Mouse (Mus musculus): ENCODE results near the gene Triobp. TPM values are rescaled to one million over a fixed set of nuclear protein-coding genes. Genes with fewer than 3 reads are reported as not detected.

The Triobp gene
- polyA plus RNA-seq, 1 experiment from 2014 or later, result 54.4 TPM

GRCm38 (mm10) chr15:78914091-78914822, 33.3 kb upstream of the Triobp start:
- under 1% methylated on average over 82 of the region's 87 CpGs for WGBS
- Histone ChIP-seq H3K36me3 (peaks cover 4% of the 10 kb centered on the region; the same call in 1 of the 2 replicates), H3K4me2 (peak overlapping the region; percentile 99), H3K4me1 (peaks cover 25% of the 10 kb centered on the region), H3K4me3 (replicated peaks) (peak overlapping the region; percentile 72), H3K9me3 (no peaks in the 10 kb centered on the region), H3K27ac (peak overlapping the region; percentile 89), H3K9ac (peak overlapping the region; percentile 57), H3K27me3 (replicated peaks) (no peaks in the 10 kb centered on the region)
- peak; percentile 52 for ATAC-seq (ENCODE audit: insufficient read depth, low FRiP score, low read depth)

- ATAC-seq (ENCODE audit: insufficient read depth, low FRiP score, low read depth), result no peak
- Histone ChIP-seq H3K4me2 (peak overlapping the region; percentile 99), H3K27ac (no peak overlapping the region), H3K4me3 (replicated peaks) (peak overlapping the region; percentile 72), H3K9me3 (no peaks in the 10 kb centered on the region), H3K9ac (peak overlapping the region; percentile 57; the same call in 1 of the 2 replicates), H3K4me1 (peaks cover 25% of the 10 kb centered on the region), H3K27me3 (replicated peaks) (no peaks in the 10 kb centered on the region), H3K36me3 (peaks cover 6% of the 10 kb centered on the region; the same call in 1 of the 2 replicates)
- 40% methylated on average over 8 of the region's 8 CpGs for WGBS
Measured at GRCm38 (mm10) chr15:78914823-78915659, 32.5 kb upstream of the Triobp start.

- H3K9me3 ChIP-seq, result no peaks in the 10 kb centered on the region
- 7% methylated on average over 8 of the region's 8 CpGs for WGBS
- 0 out of 2 replicates have a peak, but pooled peaks cover 4% of the 10 kb centered on the region for H3K36me3 ChIP-seq
- peaks cover 25% of the 10 kb centered on the region for H3K4me1 ChIP-seq
- no peak overlapping the region for H3K27ac ChIP-seq
- peak overlapping the region; percentile 72; the same call in 1 of the 2 replicates for H3K4me3 ChIP-seq (replicated peaks)
- H3K9ac ChIP-seq, result no peak overlapping the region
- ATAC-seq (ENCODE audit: insufficient read depth, low FRiP score, low read depth), result no peak
- peak overlapping the region; percentile 99 for H3K4me2 ChIP-seq
- H3K27me3 ChIP-seq (replicated peaks), result no peaks in the 10 kb centered on the region
Measured at GRCm38 (mm10) chr15:78915660-78916017, 31.9 kb upstream of the Triobp start.

DNA sequence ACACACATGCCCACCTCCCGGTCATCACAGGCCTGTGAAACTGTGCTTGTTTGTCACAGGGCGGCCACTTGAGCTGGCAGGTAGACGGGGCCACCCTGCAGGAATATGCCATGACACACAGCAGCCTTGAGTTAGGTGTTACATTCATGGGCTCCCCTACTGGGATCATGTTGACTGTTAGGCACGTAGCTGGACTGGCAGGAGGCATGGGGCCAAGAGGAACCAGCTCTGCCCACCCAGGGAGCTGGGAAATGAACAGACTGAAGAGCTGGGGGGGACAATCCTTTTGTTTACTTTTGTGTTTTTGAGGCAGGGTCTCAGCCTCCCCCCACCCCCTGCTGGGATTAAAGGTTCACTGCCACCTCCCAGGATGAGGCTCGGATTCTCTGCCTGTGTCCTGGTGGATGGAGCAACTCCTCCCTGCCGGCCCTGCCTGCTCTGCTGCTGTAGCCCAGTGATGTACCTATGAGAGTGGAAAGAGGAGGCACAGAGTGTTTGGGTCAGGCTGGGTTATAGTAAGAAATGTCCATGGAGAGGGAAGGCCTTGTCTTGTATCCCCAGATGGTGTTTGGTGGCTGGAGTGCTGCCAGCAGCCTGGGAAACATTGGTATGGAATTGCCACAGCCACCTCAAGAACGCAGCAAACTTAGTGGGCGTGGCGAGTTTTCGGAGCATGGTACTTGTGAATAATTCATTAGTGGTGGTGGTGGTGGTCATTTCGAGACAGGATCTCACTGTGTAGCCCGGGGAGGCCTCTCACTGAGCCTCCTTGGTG, 31.3 kb upstream of the Triobp start:
- H3K4me1 ChIP-seq, result peaks cover 25% of the 10 kb centered on the region
- no peaks in the 10 kb centered on the region for H3K9me3 ChIP-seq
- peak overlapping the region; percentile 44 for H3K4me2 ChIP-seq
- H3K9ac ChIP-seq, result no peak overlapping the region
- no peak overlapping the region for H3K27ac ChIP-seq
- no peaks in the 10 kb centered on the region for H3K27me3 ChIP-seq (replicated peaks)
- 54% methylated on average over 12 of the region's 12 CpGs for WGBS
- no peak for ATAC-seq (ENCODE audit: insufficient read depth, low FRiP score, low read depth)
- H3K4me3 ChIP-seq (replicated peaks), result no peak overlapping the region
- H3K36me3 ChIP-seq, result 0 out of 2 replicates have a peak, but pooled peaks cover 4% of the 10 kb centered on the region

DNA sequence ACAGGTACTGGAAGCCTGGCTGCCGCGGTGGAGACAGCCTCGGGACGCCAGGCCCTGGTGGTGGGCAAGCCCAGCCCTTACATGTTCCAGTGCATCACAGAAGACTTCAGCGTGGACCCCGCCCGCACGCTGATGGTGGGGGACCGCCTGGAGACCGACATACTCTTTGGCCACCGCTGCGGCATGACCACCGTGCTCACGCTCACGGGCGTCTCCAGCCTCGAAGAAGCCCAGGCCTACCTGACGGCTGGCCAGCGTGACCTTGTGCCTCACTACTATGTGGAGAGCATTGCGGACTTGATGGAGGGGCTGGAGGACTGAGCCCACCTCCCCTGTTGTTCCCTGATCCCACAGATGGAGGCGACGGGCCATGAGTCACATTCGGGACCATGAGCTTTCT, 29.4 kb upstream of the Triobp start:
- Histone ChIP-seq H3K4me3 (replicated peaks) (no peak overlapping the region), H3K27ac (no peak overlapping the region), H3K4me2 (no peak overlapping the region), H3K9me3 (no peaks in the 10 kb centered on the region), H3K36me3 (0 out of 2 replicates have a peak, but pooled peaks cover 4% of the 10 kb centered on the region), H3K9ac (no peak overlapping the region), H3K27me3 (replicated peaks) (no peaks in the 10 kb centered on the region), H3K4me1 (peaks cover 25% of the 10 kb centered on the region)
- ATAC-seq (ENCODE audit: insufficient read depth, low FRiP score, low read depth), result no peak
- 90% methylated on average over 23 of the region's 23 CpGs for WGBS

- Histone ChIP-seq H3K4me3 (replicated peaks) (no peak overlapping the region), H3K9ac (no peak overlapping the region), H3K36me3 (0 out of 2 replicates have a peak, but pooled peaks cover 4% of the 10 kb centered on the region), H3K4me2 (no peak overlapping the region), H3K9me3 (no peaks in the 10 kb centered on the region), H3K4me1 (peaks cover 28% of the 10 kb centered on the region), H3K27ac (no peak overlapping the region), H3K27me3 (replicated peaks) (no peaks in the 10 kb centered on the region)
- ATAC-seq (ENCODE audit: insufficient read depth, low FRiP score, low read depth), result no peak
- WGBS, result 58% methylated on average over 12 of the region's 12 CpGs
Measured at GRCm38 (mm10) chr15:78919914-78920313, 27.6 kb upstream of the Triobp start.

- no peak overlapping the region for H3K4me3 ChIP-seq (replicated peaks)
- no peak overlapping the region for H3K4me2 ChIP-seq
- H3K27me3 ChIP-seq (replicated peaks), result no peaks in the 10 kb centered on the region
- 0 out of 2 replicates have a peak, but pooled peaks cover 4% of the 10 kb centered on the region for H3K36me3 ChIP-seq
- 79% methylated on average over 7 of the region's 7 CpGs for WGBS
- no peak overlapping the region for H3K9ac ChIP-seq
- no peaks in the 10 kb centered on the region for H3K9me3 ChIP-seq
- ATAC-seq (ENCODE audit: insufficient read depth, low FRiP score, low read depth), result peak; percentile 48; the same call in 1 of the 2 replicates
- H3K27ac ChIP-seq, result no peak overlapping the region
- H3K4me1 ChIP-seq, result peaks cover 37% of the 10 kb centered on the region
Measured at GRCm38 (mm10) chr15:78922700-78923099, 24.8 kb upstream of the Triobp start.

DNA sequence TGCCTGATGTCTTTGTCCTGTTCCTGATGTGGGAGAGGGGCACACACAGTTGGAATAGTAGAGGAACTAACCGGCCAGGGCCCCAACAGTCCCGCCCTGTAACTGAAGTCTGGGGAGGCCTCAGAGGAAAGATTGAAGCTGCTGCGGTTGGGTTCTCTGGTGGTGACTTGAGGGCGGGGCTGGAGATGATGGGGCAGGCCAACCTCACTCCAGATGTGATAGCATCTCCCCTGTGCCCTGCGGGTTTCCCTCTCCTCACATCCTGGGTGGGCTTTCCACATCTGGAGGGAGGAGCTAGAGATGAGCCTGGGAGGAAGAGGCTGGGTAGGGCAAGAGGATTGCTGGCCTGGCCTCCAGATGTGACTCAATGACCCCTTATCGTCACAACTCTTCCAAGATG, 23.9 kb upstream of the Triobp start:
- Histone ChIP-seq H3K4me2 (no peak overlapping the region), H3K4me3 (replicated peaks) (no peak overlapping the region), H3K9me3 (no peaks in the 10 kb centered on the region), H3K27me3 (replicated peaks) (no peaks in the 10 kb centered on the region), H3K36me3 (0 out of 2 replicates have a peak, but pooled peaks cover 4% of the 10 kb centered on the region), H3K4me1 (peaks cover 43% of the 10 kb centered on the region), H3K27ac (peak overlapping the region; percentile 13; the same call in 1 of the 2 replicates), H3K9ac (no peak overlapping the region)
- 54% methylated on average over 6 of the region's 6 CpGs for WGBS
- no peak for ATAC-seq (ENCODE audit: insufficient read depth, low FRiP score, low read depth)

GRCm38 (mm10) chr15:78925129-78925528, 22.4 kb upstream of the Triobp start:
- 41% methylated on average over 8 of the region's 8 CpGs for WGBS
- H3K9ac ChIP-seq, result no peak overlapping the region
- H3K9me3 ChIP-seq, result no peaks in the 10 kb centered on the region
- H3K4me3 ChIP-seq (replicated peaks), result no peak overlapping the region
- H3K27ac ChIP-seq, result peak overlapping the region; percentile 94
- H3K4me2 ChIP-seq, result 0 out of 2 replicates have a peak overlapping the region, but pooled peaks have one; percentile 81
- peaks cover 44% of the 10 kb centered on the region for H3K4me1 ChIP-seq
- no peak for ATAC-seq (ENCODE audit: insufficient read depth, low FRiP score, low read depth)
- peaks cover 8% of the 10 kb centered on the region; the same call in 1 of the 2 replicates for H3K36me3 ChIP-seq
- no peaks in the 10 kb centered on the region for H3K27me3 ChIP-seq (replicated peaks)

DNA sequence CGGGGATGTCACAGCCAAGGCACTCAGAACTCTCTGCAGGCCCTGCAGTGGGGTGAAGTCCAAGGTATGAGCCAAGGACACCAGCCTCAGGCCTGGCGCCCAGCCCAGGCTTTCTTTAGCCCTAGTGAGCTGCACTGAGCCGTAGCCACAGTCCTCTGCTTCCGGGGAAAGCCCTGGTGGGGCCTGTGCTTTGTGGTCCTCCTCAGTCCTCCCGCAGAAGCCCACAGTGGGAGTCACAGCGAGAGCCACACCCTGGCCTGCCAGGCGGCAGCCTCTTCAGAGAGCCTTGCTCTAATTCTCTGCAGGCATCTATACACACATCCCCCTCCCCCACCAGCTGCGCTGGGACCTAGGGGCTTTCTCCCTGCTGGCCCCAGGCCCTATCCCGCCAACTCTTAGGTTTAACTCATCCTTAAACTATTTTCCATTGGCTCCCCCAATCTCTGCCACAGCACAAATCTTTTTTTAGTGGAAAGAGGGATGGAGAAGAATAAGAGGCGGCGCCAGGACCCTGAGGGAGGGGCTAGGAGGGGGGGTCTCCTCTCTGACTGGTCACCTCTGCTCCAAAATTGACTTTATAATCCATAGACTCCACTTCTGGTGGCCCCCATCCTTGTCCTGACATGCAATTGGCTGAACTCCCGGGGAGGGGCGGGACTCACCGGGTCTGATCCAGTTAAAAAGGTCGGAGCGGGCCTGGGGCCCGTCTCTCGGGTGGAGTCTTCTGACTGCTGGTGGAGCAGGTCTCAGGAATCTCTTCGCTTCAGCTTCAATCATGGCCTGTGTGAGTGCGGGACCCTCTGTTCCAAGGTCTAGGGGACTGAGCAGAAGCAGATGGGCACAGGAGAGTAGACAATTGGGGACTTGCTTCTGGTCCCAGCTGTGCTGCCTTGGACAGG, 21.3 kb upstream of the Triobp start, which contains the start of gene Lgals1:
Gene Lgals1, plus strand, starts transcription at position 705 of the 899 bp plus-strand sequence.
- Histone ChIP-seq H3K27ac (peak within 1 kb of the TSS; percentile 94), H3K4me3 (replicated peaks) (peak within 1 kb of the TSS; percentile 55), H3K4me2 (peak within 1 kb of the TSS; percentile 81), H3K4me1 (peaks cover 47% of the 10 kb centered on the region), H3K27me3 (replicated peaks) (no peaks in the 10 kb centered on the region), H3K36me3 (peaks cover 11% of the 10 kb centered on the region; the same call in 1 of the 2 replicates), H3K9me3 (no peaks in the 10 kb centered on the region), H3K9ac (peak within 1 kb of the TSS; percentile 52)
- WGBS, result 3% methylated on average over 20 of the region's 20 CpGs
- peak; percentile 71 for ATAC-seq (ENCODE audit: insufficient read depth, low FRiP score, low read depth)
